Mouse (Mus musculus) bone marrow macrophage, adult 2 months (primary cell): Measurements from ENCODE around the gene Zfp27. TPM values are rescaled to one million over a fixed set of nuclear protein-coding genes. Genes with fewer than 3 reads are reported as not detected.
A peak's percentile ranks its signal among the peaks of the same experiment; 100 is the strongest.
"Not testable (repeated sequence)": the region's sequence is repeated elsewhere in the genome, so short reads cannot be mapped to it uniquely, and the experiment has no call there.

Experiments
- H3K27ac ChIP-seq: 2 replicates; pipeline ENCODE4 v1.5.1; 2012; ENCODE audit warnings: low read depth, low read length; ENCODE audit not compliant: insufficient read depth
- H3K4me1 ChIP-seq: 2 replicates; pipeline ENCODE4 v1.6.1; 2012; ENCODE audit warnings: low read length; ENCODE audit not compliant: control insufficient read depth, insufficient read depth
- H3K4me3 ChIP-seq: 2 replicates; pipeline ENCODE4 v1.5.1; 2012; ENCODE audit warnings: mild to moderate bottlenecking, low read length, moderate library complexity; ENCODE audit not compliant: insufficient read depth
- CTCF ChIP-seq: IDR thresholded peaks from 2 replicates; pipeline ENCODE4 v1.5.1; 2012; ENCODE audit warnings: low read depth, mild to moderate bottlenecking, low read length, moderate library complexity
- POLR2A ChIP-seq: IDR thresholded peaks from 2 replicates; pipeline ENCODE4 v1.6.1; 2012; ENCODE audit warnings: mild to moderate bottlenecking, low read depth, low read length, borderline replicate concordance
- polyA plus RNA-seq: library from polyadenylated mRNA; stranded (reverse); fragments of >200 nt; gene quantifications from 2 replicates; pipeline ENCODE4 v1.2.4, GENCODE M21; 2012; ENCODE audit not compliant: missing spikeins, insufficient read depth, insufficient read length

The Zfp27 gene
- polyA plus RNA-seq, 1 experiment, result 3.8 TPM

GRCm38 (mm10) chr7:29898351-29898750 is 8.0 kb downstream of the Zfp27 start:
- no peaks in the 10 kb centered on the region for H3K4me1 ChIP-seq
- no peak overlapping the region for H3K27ac ChIP-seq
- H3K4me3 ChIP-seq, result no peak overlapping the region
- TF ChIP-seq POLR2A (no peak), CTCF (no peak)

GRCm38 (mm10) chr7:29892756-29893155 is 13.6 kb downstream of the Zfp27 start:
- H3K27ac ChIP-seq, result no peak overlapping the region
- TF ChIP-seq CTCF (no peak), POLR2A (no peak)
- H3K4me3 ChIP-seq, result no peak overlapping the region
- H3K4me1 ChIP-seq, result no peaks in the 10 kb centered on the region

- TF ChIP-seq CTCF (no peak), POLR2A (no peak)
- H3K27ac ChIP-seq, result no peak overlapping the region
- H3K4me1 ChIP-seq, result no peaks in the 10 kb centered on the region
- no peak overlapping the region for H3K4me3 ChIP-seq
Measured at GRCm38 (mm10) chr7:29890501-29890900, 15.9 kb downstream of the Zfp27 start.

- Histone ChIP-seq H3K4me1 (no peaks in the 10 kb centered on the region), H3K4me3 (no peak overlapping the region), H3K27ac (no peak overlapping the region)
- TF ChIP-seq CTCF, result no peak
- TF ChIP-seq POLR2A, result no peak
Measured at GRCm38 (mm10) chr7:29880916-29881315, 25.5 kb downstream of the Zfp27 start.

DNA sequence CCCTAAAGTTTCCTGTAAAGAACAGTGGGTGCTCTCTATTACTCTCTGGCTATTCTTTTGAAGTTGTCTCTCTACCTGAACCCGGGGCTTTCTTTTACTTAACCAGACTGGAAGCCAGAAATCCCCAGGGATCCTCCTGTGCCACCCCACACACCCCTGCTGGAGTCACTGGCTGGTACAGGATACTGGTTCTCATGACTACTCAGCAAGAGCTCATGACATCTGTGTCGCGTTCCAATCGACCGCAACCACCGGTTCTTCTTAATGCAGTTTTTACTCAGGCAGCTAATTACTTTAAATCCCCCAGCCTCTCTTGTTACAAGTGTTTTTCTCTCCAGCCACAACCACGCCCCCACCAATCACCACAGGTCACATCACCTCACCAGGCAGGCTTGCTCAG is 26.3 kb downstream of the Zfp27 start:
- TF ChIP-seq CTCF, result no peak
- no peak for TF ChIP-seq POLR2A
- no peak overlapping the region for H3K4me3 ChIP-seq
- H3K4me1 ChIP-seq, result no peaks in the 10 kb centered on the region
- no peak overlapping the region for H3K27ac ChIP-seq

DNA sequence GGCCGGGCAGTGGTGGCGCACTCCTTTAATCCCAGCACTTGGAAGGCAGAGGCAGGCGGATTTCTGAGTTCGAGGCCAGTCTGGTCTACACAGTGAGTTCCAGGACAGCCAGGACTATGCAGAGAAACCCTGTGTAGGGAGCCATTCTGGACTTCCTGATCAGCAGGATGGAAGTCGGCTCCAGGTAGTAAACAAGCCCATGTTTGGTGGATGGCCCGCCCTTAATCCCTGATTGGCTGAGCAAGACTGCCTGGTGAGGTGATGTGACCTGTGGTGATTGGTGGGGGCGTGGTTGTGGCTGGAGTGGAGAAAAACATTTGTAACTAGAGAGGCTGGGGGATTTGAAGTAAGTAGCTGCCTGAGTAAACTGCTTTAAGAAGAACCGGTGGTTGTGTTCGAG is 28.8 kb downstream of the Zfp27 start:
- not testable (repeated sequence) for H3K27ac ChIP-seq, H3K4me3 ChIP-seq, H3K4me1 ChIP-seq

- no peak for TF ChIP-seq POLR2A
- no peak for TF ChIP-seq CTCF
- no peak overlapping the region for H3K4me3 ChIP-seq
Measured at GRCm38 (mm10) chr7:29874256-29874655, 32.1 kb downstream of the Zfp27 start.

DNA sequence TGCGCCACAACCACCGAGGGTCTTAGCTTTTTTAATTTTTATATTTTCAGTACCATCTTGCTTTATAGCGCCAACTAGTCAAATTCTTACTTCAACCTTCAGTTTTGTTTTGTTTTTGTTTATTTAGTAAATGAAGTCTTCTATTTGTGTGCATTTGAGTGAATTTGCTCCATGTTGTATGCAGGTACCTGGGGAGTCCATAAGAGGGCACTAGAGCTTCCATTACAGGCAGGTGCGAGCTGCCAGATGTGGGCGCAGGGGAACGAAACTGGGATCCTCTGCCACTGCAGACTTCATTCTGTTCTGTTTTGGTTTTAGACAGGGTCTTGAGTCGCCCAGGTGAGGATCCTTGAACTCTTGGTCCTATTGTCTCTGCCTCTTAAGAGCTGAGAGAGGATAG is 44.7 kb downstream of the Zfp27 start:
- Histone ChIP-seq H3K27ac (no peak overlapping the region), H3K4me1 (peaks cover 2% of the 10 kb centered on the region; the same call in 1 of the 2 replicates), H3K4me3 (no peak overlapping the region)
- TF ChIP-seq POLR2A, result no peak
- no peak for TF ChIP-seq CTCF

More at GRCm38 (mm10) chr7:29874256-29874655, 32.1 kb downstream of the Zfp27 start:
- Histone ChIP-seq H3K4me1 (no peaks in the 10 kb centered on the region), H3K27ac (no peak overlapping the region)

DNA sequence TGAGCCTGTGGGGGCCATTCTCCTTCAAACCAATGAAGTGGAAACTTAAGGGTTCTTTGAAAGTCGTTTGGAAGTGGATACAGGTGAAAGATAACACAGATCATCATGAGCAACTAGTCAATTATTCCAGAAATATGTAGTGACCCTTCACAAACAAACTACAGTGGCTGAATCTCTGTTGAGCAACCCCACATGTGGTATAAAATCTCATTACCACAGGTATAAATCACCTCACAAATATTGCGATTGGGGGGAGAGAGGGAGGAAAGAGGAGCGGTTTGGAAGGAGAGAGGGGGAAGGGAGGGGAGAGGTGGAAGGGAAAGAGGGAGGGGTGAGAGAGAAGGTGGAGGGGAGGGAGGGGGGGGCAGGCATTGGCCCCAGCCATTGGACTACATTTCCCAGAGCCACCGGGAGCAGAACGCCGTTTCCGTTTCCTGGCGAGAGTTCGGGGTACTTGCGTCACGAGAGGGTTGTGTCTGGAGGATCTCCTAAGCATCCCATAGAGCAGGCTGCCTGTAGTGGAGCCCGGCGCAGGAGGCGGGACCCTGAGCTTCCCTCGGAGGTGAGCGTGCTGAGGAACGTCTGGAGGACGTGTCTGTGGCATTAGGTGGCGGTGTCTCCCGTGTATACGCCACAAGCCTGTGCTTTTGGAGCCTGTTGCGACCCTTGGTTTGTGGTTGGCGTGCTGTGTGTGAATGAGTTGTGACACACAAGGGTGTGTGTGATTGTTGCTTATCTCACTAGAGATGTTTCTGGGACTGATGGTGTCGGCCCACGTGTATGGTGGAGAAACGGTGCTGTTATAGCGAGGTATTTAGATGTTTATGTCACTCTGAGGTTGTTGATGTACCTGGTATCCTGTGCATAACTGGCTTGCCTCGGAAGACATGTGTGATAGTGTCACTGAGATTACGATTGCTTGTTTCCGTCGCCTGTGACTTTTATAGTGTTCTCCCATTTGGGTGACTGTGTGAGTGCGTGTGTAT is 46.5 kb downstream of the Zfp27 start, which contains the start of gene Zfp420:
Zfp420 (plus strand) TSS at position 448 of the 986 bp plus-strand sequence.
- Histone ChIP-seq H3K4me1 (peaks cover 2% of the 10 kb centered on the region; the same call in 1 of the 2 replicates), H3K4me3 (peak within 1 kb of the TSS; percentile 82), H3K27ac (no peak within 1 kb of the TSS)
- TF ChIP-seq POLR2A (no peak), CTCF (no peak)

DNA sequence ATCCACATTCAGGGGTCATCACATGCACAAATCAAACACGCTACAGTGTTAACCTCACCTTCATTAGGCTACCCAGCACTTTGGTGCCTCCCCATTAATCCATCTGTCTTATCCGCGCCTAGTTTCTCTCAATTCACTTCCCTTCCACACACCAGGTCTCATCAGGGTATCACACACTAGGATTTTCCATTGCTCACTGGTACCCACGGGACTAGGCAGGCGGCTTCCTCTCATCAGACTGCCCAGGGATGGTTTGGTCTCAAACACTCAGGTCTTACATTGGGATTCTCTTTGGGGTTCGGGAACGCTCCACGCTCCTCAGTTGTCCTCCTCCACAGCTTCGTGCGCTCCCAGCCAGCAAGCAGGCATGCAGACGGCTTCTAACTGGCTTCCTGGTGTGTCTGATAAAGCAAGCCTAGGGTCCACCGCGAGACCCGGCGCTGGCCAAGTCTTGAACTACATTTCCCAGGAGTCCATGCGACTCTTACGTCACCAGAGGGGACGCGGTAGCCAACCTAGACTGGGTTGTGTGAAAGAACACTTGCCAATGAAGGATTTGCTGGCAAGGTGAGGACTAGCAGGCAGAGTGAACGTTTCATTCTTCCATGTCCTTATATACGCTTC is 53.0 kb downstream of the Zfp27 start, which contains the start of gene Zfp940:
Zfp940 (minus strand) TSS at position 451 of the 624 bp plus-strand sequence.
- H3K27ac ChIP-seq, result no peak within 1 kb of the TSS
- H3K4me1 ChIP-seq, result no peaks in the 10 kb centered on the region
- peak within 1 kb of the TSS; percentile 81 for H3K4me3 ChIP-seq
- TF ChIP-seq POLR2A, result no peak
- no peak for TF ChIP-seq CTCF

DNA sequence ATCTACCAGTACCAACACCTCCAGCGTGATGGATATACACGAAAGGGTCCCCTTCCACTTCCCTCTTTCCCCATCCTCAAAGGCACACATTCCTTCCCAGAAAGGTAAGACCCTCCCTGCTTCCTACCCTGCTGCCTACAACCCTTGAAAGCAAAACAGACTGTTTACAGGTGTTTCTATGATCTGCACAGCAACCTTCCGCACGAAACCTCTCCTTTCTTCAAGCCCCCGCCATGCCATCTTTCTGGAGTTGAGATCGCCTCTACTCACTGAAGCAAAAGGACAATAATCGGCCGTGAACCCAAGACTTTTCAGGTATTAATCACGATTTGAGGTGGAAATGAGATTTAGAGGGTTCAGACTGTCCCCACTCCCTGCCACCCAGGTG is 53.5 kb downstream of the Zfp27 start:
- H3K4me1 ChIP-seq, result no peaks in the 10 kb centered on the region
- no peak for TF ChIP-seq POLR2A
- TF ChIP-seq CTCF, result no peak
- H3K4me3 ChIP-seq, result peak overlapping the region; percentile 81
- H3K27ac ChIP-seq, result no peak overlapping the region
